Mouse (Mus musculus): ENCODE measurements at regions not wholly inside any gene's neighbourhood (a gene's known extent, or its start where the extent isn't known, plus 50 kb on each side); places are given as distances from the start of the nearest gene placed in this dataset.
"Not testable (repeated sequence)": the region's sequence is repeated elsewhere in the genome, so short reads cannot be mapped to it uniquely, and the experiment has no call there.

GRCm38 (mm10) chr12:22951956-22952355 is 828.1 kb downstream of the Gm10330 start:
- peak; percentile 22 for DNase-seq (ENCODE audit: low spot score)

GRCm38 (mm10) chr12:22906156-22906555 is 873.9 kb downstream of the Gm10330 start:
- not testable (repeated sequence) for DNase-seq (ENCODE audit: low spot score)

Measured in layer of hippocampus, adult 11-12 months (tissue).